Mouse (Mus musculus) lung, postnatal 0 days (tissue): ENCODE measurements around the gene Ggt1.

ENCODE experiments used
- CTCF ChIP-seq: IDR thresholded peaks from 2 replicates; pipeline ENCODE4 v1.5.1; 2016; ENCODE audit warnings: antibody characterized with exemption, mild to moderate bottlenecking
- EP300 ChIP-seq: IDR thresholded peaks from 2 replicates; pipeline ENCODE4 v1.6.1; 2016; ENCODE audit warnings: antibody characterized with exemption, mild to moderate bottlenecking, control low read depth

DNA sequence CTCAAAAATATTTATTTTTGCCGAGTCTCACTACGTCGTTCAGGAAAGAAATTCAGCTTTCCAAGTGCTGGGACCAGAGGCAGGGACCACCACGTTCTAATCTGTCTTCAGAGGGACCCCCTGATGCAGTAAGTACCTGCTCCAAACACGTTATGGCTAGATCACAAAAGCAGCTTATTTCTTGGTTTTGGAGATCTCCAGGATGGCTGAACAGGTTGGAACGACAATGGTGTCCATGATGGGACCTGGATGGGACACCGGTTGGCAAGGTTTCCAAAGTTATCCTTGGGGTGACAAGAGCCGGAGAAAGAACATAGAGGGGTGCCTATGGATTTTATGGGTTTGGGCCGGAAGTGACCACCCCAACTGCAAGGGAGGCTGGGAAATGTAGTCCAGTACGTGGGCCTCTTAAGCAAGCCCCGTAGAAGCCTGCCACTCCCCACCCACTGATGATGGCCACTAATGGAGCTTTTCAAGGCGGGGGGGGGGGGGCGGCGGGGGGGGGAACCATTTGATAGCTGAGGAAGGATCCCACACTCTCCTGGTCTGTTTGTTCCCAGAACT is 72.3 kb downstream of the Ggt1 start:
- no peak for TF ChIP-seq CTCF
- no peak for TF ChIP-seq EP300
